Mouse (Mus musculus) liver, adult (tissue): ENCODE measurements around the gene Clcn2.
A peak's percentile ranks its signal among the peaks of the same experiment; 100 is the strongest.
"Not testable (repeated sequence)": the region's sequence is repeated elsewhere in the genome, so short reads cannot be mapped to it uniquely, and the experiment has no call there.

Experiments used
- GATA4 ChIP-seq: IDR thresholded peaks from 2 replicates; pipeline ENCODE4 v1.6.1; 2014; ENCODE audit warnings: mild to moderate bottlenecking, low read length; ENCODE audit not compliant: insufficient replicate concordance

Clcn2 gene

DNA sequence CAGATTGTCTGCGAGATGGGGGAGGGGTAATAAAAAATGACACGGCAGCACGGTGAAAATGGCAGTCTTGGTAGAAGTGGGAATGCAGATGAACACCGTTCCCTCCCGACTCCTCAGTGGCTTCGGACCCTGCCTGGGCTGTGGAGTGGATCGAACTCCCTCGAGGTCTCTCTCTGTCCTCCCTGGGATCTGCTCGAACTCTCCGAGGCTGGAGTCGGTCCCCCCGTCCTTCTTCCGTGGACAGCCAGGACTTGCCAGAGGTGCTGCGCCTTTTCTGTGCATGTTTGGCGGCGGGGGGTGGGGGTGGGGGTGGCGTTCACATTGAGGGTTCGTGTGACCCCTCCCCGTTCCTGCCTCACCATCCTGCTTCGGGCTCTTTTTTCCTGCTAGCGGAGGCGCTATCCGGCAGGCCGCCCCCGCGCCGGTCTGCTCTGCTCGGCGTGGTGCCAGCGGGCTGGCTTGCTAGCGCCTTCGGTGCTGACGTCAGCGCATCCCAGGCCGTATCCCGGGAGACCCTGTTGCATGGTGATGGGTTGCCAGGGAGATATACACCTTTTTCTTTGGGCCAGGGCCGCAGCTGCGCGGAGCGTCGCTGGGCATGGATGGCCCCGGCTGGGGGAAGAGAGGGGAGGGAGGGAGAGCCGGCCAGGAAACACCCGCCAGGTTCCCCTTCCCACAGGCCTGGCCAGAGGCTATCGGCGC lies 21.8 kb downstream of the Clcn2 start:
- TF ChIP-seq GATA4 = peak; percentile 8; the same call in 1 of the 2 replicates

DNA sequence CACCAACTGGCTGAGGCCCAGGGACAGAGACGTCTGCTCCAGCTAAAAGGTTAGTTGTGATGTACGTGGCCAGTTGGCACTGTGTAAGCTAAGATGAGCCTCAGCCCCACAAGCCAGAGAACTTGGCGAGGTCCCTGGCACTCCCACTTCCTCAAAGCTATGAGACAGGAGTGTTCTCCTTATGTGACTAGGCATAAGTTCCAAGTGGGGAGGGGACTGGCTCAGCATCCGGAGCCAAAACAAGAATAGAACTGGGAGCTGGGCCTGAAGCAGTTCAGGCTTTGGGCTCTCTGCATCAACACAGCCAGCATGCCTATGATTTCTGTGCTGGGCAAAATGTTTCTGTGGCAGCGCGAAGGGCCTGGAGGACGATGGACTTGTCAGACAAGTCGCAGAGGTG lies 22.8 kb downstream of the Clcn2 start:
- TF ChIP-seq GATA4 = no peak

GRCm38 (mm10) chr16:20693111-20693701 lies 24.3 kb downstream of the Clcn2 start, which contains the start of gene Fam131a:
TSS of gene Fam131a (plus strand) at chr16:20693241.
- no peak for TF ChIP-seq GATA4

GRCm38 (mm10) chr16:20692241-20692965 lies 25.1 kb downstream of the Clcn2 start:
- TF ChIP-seq GATA4 = no peak

GRCm38 (mm10) chr16:20691617-20692016 lies 25.9 kb downstream of the Clcn2 start:
- TF ChIP-seq GATA4 = no peak

GRCm38 (mm10) chr16:20690774-20691173 lies 26.8 kb downstream of the Clcn2 start:
- TF ChIP-seq GATA4 = no peak

DNA sequence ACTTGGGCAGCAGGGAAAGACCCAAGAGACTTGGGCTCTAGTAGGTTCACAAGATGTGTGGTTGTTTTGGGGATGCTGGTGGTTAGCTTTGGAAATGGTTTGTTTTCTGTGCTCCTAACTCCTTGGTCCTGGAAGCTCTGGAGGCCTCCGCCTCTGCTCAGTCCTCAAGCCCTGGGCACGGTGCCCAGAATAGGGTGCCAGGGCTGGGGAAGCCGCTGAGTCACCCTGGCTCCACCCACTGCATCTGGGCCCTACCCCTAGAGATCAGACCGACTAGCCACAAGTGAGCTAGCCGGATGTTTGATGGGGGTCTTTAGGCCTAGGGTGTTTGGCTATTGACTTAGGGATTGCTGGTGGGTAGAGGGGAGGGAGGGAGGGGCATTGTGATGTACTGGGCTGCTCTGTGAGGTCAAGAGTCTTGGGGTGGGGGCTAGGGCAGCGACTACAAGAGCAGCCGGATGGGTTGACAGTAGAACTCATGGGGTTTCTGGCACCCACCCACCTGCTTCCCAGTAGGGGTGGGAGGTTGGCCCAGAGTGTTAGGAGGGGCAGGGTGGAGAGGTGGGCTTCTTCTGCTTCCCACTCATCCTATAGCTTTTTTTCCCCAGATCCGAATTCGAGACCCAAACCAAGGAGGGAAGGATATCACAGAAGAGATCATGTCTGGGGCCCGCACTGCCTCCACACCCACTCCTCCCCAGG lies 39.4 kb downstream of the Clcn2 start:
- no peak for TF ChIP-seq GATA4

- TF ChIP-seq GATA4 = no peak
Measured at GRCm38 (mm10) chr16:20677380-20677779, 40.2 kb downstream of the Clcn2 start.

GRCm38 (mm10) chr16:20676702-20677101 lies 40.8 kb downstream of the Clcn2 start:
- no peak for TF ChIP-seq GATA4

GRCm38 (mm10) chr16:20675213-20675612 lies 42.3 kb downstream of the Clcn2 start:
- no peak for TF ChIP-seq GATA4

- peak; percentile 31; the same call in 1 of the 2 replicates for TF ChIP-seq GATA4
Measured at GRCm38 (mm10) chr16:20673706-20674303, 43.7 kb downstream of the Clcn2 start.

DNA sequence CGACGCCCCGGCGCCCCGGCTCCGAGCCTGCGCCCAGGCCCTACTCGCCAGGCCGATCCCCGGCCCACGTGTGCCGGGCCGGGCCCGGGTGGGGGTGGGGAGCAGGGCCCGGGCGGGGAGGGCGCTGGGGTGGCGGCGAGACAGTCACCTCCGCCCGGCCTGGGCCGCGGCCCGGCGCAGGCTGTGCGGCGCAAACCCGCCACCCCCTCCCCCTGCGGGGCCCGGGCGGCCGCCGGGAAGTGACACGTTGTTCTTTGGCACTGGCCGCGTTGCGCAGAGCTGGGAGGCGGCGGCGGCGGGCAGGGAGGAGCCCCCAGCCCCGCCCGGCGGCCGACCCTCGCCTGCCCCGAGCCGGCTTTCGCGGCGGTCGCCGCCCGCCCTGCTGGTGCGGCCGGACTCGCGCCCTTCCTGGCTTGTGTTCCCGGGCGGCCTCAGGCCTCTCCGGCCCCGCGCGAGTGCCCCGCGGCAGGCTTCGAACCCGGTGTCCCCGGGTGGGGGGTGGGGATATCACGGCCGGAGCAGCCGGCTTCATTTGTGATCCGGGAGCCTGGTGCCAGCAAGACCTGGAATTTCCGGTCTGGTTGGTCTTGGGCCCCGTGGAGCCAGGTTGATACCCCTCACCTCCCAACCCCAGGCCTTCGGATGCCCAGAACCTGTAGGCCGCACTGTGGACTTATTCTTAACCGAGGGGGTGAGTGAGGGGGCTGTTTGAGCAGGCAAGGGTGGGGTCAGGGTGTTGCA lies 44.4 kb downstream of the Clcn2 start:
- TF ChIP-seq GATA4 = no peak

DNA sequence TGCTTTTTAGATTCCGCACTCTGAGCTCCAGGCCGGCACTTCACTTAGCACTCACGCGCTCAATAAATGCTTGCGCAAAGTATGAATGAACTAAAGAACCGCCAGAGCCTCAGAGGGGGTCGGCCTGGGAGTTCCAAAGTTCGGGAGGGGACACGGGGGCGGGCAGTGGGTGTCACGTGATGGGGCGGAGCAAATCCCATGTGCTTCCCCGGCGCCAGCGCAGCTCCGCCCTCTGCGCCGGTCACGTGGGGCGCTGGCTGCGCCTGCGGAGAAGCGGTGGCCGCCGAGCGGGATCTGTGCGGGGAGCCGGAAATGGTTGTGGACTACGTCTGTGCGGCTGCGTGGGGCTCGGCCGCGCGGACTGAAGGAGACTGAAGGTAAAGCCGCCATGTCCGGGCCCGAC lies 45.0 kb downstream of the Clcn2 start:
- TF ChIP-seq GATA4 = no peak

DNA sequence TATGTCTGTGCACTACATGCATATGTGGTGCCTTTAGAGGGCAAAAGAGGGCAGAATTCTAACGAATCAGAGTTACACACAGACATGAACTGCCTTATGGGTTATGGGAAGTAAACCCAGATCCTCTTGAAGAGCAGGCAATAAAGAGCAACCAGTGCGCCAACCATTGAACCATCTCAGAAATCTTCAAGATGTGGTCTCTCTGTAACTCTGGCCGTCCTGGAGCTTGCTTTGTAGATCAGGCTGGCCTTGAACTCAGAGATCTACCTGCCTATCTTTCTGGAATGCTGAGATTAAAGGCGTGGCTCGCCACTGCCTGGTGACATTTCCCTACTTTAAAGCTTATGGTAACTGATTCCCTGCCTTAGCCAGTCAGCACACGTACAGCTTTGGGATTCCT lies 45.7 kb downstream of the Clcn2 start:
- no peak for TF ChIP-seq GATA4

DNA sequence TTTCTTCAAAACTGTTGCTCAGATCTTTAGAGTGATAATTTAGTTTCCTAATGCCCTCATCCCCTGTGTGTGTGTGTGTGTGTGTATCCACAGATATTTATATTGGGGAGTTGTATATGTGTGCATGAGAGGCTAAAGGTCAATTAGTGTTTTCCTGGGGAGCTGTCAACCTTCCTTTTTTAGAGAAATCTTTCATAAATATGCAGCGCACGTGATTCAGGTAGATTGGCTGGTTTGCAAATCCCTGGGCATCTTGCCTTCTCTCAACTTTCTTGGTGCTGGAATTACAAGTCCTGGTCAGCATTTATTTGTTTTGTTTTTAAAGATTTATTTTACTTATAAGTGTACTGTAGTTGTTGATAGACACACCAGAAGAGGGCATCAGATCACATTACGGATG lies 47.3 kb downstream of the Clcn2 start:
- TF ChIP-seq GATA4 = no peak

DNA sequence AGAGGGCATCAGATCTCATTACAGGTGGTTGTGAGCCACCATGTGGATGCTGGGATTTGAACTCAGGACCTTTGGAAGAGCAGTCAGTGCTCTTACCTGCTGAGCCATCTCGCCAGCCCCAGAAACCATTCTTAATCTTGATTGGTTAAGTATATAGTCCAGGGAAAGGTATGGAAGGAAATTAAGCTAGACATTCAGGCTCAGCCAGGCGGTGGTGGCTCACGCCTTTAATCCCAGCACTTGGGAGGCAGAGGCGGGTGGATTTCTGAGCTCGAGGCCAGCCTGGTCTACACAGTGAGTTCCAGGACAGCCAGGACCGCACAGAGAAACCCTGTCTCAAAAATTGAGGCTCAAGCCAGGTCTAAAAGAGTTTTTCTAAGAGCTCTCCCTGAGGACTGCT lies 49.5 kb downstream of the Clcn2 start, which contains the start of gene Eif4g1:
Gene Eif4g1 (plus strand): TSS at position 301 of the 400 bp plus-strand sequence.
- TF ChIP-seq GATA4 = not testable (repeated sequence)
